Mouse (Mus musculus) ES-Bruce4 (cell line): Measurements from ENCODE around the gene Stpg4.

Source experiments
- CTCF ChIP-seq: IDR thresholded peaks from one replicate; pipeline ENCODE4 v1.8.1; 2011; ENCODE audit warnings: low read depth, low read length
- EP300 ChIP-seq: IDR thresholded peaks from 2 replicates; pipeline ENCODE4 v1.6.1; 2011; ENCODE audit warnings: low read depth, low read length; ENCODE audit not compliant: insufficient read depth

DNA sequence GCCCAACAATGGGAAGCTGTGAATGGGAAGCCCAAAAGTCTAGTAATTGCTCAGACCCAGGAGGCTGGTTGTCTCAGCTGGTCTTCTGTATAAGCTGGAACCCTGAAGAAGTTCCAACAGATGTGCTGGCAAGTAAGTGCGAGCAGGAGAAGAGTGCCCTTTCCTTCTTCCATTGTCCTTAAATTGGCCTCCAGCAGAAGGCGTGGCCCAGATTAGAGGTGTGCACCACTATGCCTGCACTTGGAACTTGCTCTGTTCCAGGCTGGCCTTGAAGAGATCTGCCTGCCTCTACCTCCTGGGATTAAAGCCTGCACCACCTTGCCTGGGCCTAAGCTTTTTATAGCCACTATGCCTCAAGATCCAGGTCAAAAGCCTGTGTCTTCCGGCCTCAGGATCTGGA lies 26.6 kb upstream of the Stpg4 start:
- TF ChIP-seq CTCF, result no peak
- no peak for TF ChIP-seq EP300
